24 mouse cellular contexts compared by ENCODE assay signal in genomic region chr9:88409978-88410377, GRCm38 (mm10). TPM values are rescaled to one million over a fixed set of nuclear protein-coding genes. Genes with fewer than 3 reads are reported as not detected.
A peak's percentile ranks its signal among the peaks of the same experiment; 100 is the strongest.
DNase-seq lines count a peak whose midpoint lies in the region; ATAC-seq and TF ChIP-seq lines count a peak whose summit lies in the region.
"Had no signal": no experiment of that assay in that cellular context is flagged by ENCODE, and none has a peak within 500 bp of the region (broad histone marks: within the 10 kb centered on the region; RNA-seq: fewer than 3 reads in every experiment).

No protein-coding gene starts in this region.

- no peak for ATAC-seq in hindbrain, embryonic 13.5 days (ENCODE audit: low FRiP score)
- ATAC-seq: activated CD4-positive, CD25-positive, alpha-beta regulatory T cell, adult 4 months; CD4-positive, CD25-positive, alpha-beta regulatory T cell, adult 4 months; Patski had no signal

- TF ChIP-seq RAD21 in CH12.LX (IDR thresholded peaks at IDR 0.05; ENCODE audit: low read depth, low read length): no peak
- no peak for TF ChIP-seq RAD21 in MEL (IDR thresholded peaks at IDR 0.05; ENCODE audit: low read depth, low read length)

- H3K4me3 ChIP-seq in CH12.LX (replicated peaks in 1 of 3; ENCODE audit: low read depth in 2 of 3, low read length in 2 of 3, poor library complexity in 1 of 3) (no peak overlapping the region), ES-E14 (ENCODE audit: insufficient read depth in 1 of 2, low read depth in 1 of 2, low read length in 2 of 2, poor library complexity in 1 of 2, severe bottlenecking in 1 of 2) (no peak overlapping the region), MEL (ENCODE audit: control insufficient read depth in 1 of 2, insufficient read depth in 1 of 2, low read depth in 2 of 2, low read length in 2 of 2) (no peak overlapping the region)
- no peak overlapping the region for H3K4me3 ChIP-seq in hindbrain, embryonic 13.5 days

- no peaks in the 10 kb centered on the region for H3K4me1 ChIP-seq in CH12.LX (ENCODE audit: control insufficient read depth in 1 of 2, insufficient read depth in 2 of 2)
- no peaks in the 10 kb centered on the region for H3K4me1 ChIP-seq in ES-E14 (ENCODE audit: control insufficient read depth in 2 of 2, insufficient read depth in 2 of 2, low read length in 2 of 2, poor library complexity in 1 of 2)
- H3K4me1 ChIP-seq in MEL (ENCODE audit: control insufficient read depth in 1 of 2, insufficient read depth in 2 of 2, low read length in 2 of 2): peaks cover 3 to 5% of the 10 kb centered on the region in 2 experiments; a peak in 1 of 4 replicates
- no peaks in the 10 kb centered on the region for H3K4me1 ChIP-seq in hindbrain, embryonic 13.5 days (replicated peaks)

- H3K27me3 ChIP-seq in CH12.LX (replicated peaks): no peaks in the 10 kb centered on the region
- no peaks in the 10 kb centered on the region for H3K27me3 ChIP-seq in MEL (ENCODE audit: control insufficient read depth in 1 of 2, insufficient read depth in 2 of 2, low read length in 2 of 2)
- H3K27me3 ChIP-seq in hindbrain, embryonic 13.5 days: no peaks in the 10 kb centered on the region
- H3K27me3 ChIP-seq: Patski had no signal

- H3K9me3 ChIP-seq in CH12.LX (replicated peaks; ENCODE audit: low read length) (no peaks in the 10 kb centered on the region), ES-E14 (ENCODE audit: control insufficient read depth, insufficient read depth, low read depth, low read length) (no peaks in the 10 kb centered on the region), MEL (replicated peaks; ENCODE audit: insufficient read depth, low read length) (no peaks in the 10 kb centered on the region)
- H3K9me3 ChIP-seq in hindbrain, embryonic 13.5 days: no peaks in the 10 kb centered on the region
- H3K9me3 ChIP-seq: G1E had no signal

- 96% methylated on average over 2 of the region's 2 CpGs for WGBS in hindbrain, embryonic 13.5 days

- dilution Hi-C loops in CH12.LX (cut with MboI; ENCODE audit: extremely low pct_ligation_motif_present, extremely low pct_unique_long_range_greater_than_20kb, low sequenced_read_pairs): no loop called here

- in situ Hi-C loops in CH12.LX (cut with MboI; ENCODE audit: low pct_ligation_motif_present, low pct_unique_long_range_greater_than_20kb, low sequenced_read_pairs) (no loop called here), ES-E14 (cut with MboI; ENCODE audit: low sequenced_read_pairs in 2 of 2, unreplicated experiment in 2 of 2) (no loop called here)

- TF ChIP-seq EP300 in CH12.LX (IDR thresholded peaks at IDR 0.05; ENCODE audit: low read length) (no peak), MEL (IDR thresholded peaks at IDR 0.05; ENCODE audit: low read depth in 1 of 2, low read length in 2 of 2) (no peak)

- TF ChIP-seq POLR2A in CH12.LX (IDR thresholded peaks at IDR 0.05; ENCODE audit: low read depth, low read length) (no peak), MEL (IDR thresholded peaks at IDR 0.05; ENCODE audit: control insufficient read depth in 1 of 2, insufficient read depth in 1 of 2, low read depth in 1 of 2, low read length in 2 of 2, poor library complexity in 1 of 2) (no peak)

- H3K79me2 ChIP-seq in CH12.LX (replicated peaks; ENCODE audit: control insufficient read depth, extremely low read depth, insufficient read depth, poor library complexity, severe bottlenecking): no peaks in the 10 kb centered on the region
- no peaks in the 10 kb centered on the region for H3K79me2 ChIP-seq in MEL (ENCODE audit: control insufficient read depth, insufficient read depth, low read length, poor library complexity)

- H3K36me3 ChIP-seq in CH12.LX (replicated peaks in 1 of 2; ENCODE audit: control insufficient read depth in 1 of 2, insufficient read depth in 1 of 2, low read length in 1 of 2) (peaks cover 4 to 33% of the 10 kb centered on the region in 2 experiments), ES-E14 (ENCODE audit: control insufficient read depth, insufficient read depth, low read length, poor library complexity, severe bottlenecking) (no peaks in the 10 kb centered on the region), MEL (ENCODE audit: control insufficient read depth in 1 of 2, insufficient read depth in 2 of 2, low read length in 2 of 2) (peaks cover 0 to 7% of the 10 kb centered on the region in 2 experiments; a peak in 3 of 4 replicates)
- H3K36me3 ChIP-seq in hindbrain, embryonic 13.5 days: peaks cover 27% of the 10 kb centered on the region

- H3K4me2 ChIP-seq in CH12.LX (ENCODE audit: insufficient read depth, low read depth, poor library complexity, severe bottlenecking): no peak overlapping the region
- H3K4me2 ChIP-seq in hindbrain, embryonic 13.5 days: no peak overlapping the region

- DNase-seq in CH12.LX (ENCODE audit: extremely low read depth) (no peak), ES-E14 (ENCODE audit: low read depth, low spot score) (no peak), MEL (ENCODE audit: low read depth, low spot score) (no peak)
- no peak for DNase-seq in cerebellum, adult 11-12 months
- no peak for DNase-seq in thymus, adult 18-20 months
- DNase-seq: adrenal gland, adult 2 months; adrenal gland, adult 8-10 months; adrenal gland, postnatal 10 days; adrenal gland, postnatal 14 days; adrenal gland, postnatal 25 days; adrenal gland, postnatal 36 days; B cell, adult 2 months; cerebellum, adult 11 months; cerebellum, adult 18-20 months; cerebellum, adult 2 months; cerebellum, adult 8-10 months; cerebellum, adult 9-10 months; cerebellum, adult 9-11 months had no signal

- TF ChIP-seq CTCF in CH12.LX (conservative IDR thresholded peaks at IDR 0.05 in 1 of 2, IDR thresholded peaks at IDR 0.05 in 1 of 2; ENCODE audit: low read depth in 2 of 2, low read length in 2 of 2) (no peak), MEL (IDR thresholded peaks at IDR 0.05 in 2 of 3, conservative IDR thresholded peaks at IDR 0.05 in 1 of 3; ENCODE audit: control insufficient read depth in 1 of 3, insufficient read depth in 1 of 3, low read depth in 2 of 3, low read length in 3 of 3, poor library complexity in 1 of 3, severe bottlenecking in 1 of 3) (no peak)

- no peak overlapping the region for H3K9ac ChIP-seq in CH12.LX (ENCODE audit: insufficient read depth, low read depth)
- no peak overlapping the region for H3K9ac ChIP-seq in ES-E14 (ENCODE audit: insufficient read depth, low read depth, low read length, poor library complexity, severe bottlenecking)
- H3K9ac ChIP-seq in MEL (ENCODE audit: control insufficient read depth, low read depth, low read length, poor library complexity, severe bottlenecking): no peak overlapping the region
- H3K9ac ChIP-seq in hindbrain, embryonic 13.5 days: no peak overlapping the region

- H3K27ac ChIP-seq in CH12.LX (ENCODE audit: insufficient read depth, low read depth): no peak overlapping the region
- no peak overlapping the region for H3K27ac ChIP-seq in ES-E14 (ENCODE audit: insufficient read depth, low read depth, low read length, poor library complexity, severe bottlenecking)
- H3K27ac ChIP-seq in MEL (ENCODE audit: control insufficient read depth, low read depth, low read length): no peak overlapping the region
- H3K27ac ChIP-seq in hindbrain, embryonic 13.5 days: no peak overlapping the region

TF ChIP-seq in CH12.LX, 34 proteins besides CTCF, POLR2A, EP300 and RAD21:
- TF ChIP-seq MXI1 (IDR thresholded peaks at IDR 0.05; ENCODE audit: low read depth, low read length) (no peak), MAFK (IDR thresholded peaks at IDR 0.05; ENCODE audit: insufficient replicate concordance, low read length) (peak; percentile 83), MAZ (IDR thresholded peaks at IDR 0.05; ENCODE audit: low read depth, low read length) (no peak)

TF ChIP-seq in ES-E14, 5 proteins besides CTCF, POLR2A, EP300 and RAD21:
- TF ChIP-seq ZC3H11A (IDR thresholded peaks at IDR 0.05; ENCODE audit: borderline replicate concordance, low read depth, low read length): no peak
- peak; percentile 73 for TF ChIP-seq MAFK (IDR thresholded peaks at IDR 0.05; ENCODE audit: insufficient read depth, low read depth, low read length)

TF ChIP-seq in MEL, 35 proteins besides CTCF, POLR2A, EP300 and RAD21:
- TF ChIP-seq ZMIZ1 (IDR thresholded peaks at IDR 0.05; ENCODE audit: low read depth, low read length) (no peak), MAFK (IDR thresholded peaks at IDR 0.05; ENCODE audit: borderline replicate concordance, low read depth, low read length) (peak; percentile 52; the same call in 1 of the 2 replicates), CHD2 (IDR thresholded peaks at IDR 0.05; ENCODE audit: low read length) (no peak), MYB (IDR thresholded peaks at IDR 0.05; ENCODE audit: low read depth, low read length) (no peak), ZKSCAN1 (IDR thresholded peaks at IDR 0.05; ENCODE audit: low read depth, low read length) (no peak)

RNA-seq across cellular contexts. Expression of gene Snx14, which starts 28.8 kb away (rescaled TPM):
- total RNA-seq in CH12.LX (2012; rRNA removed) (8.0 and 8.7 TPM in 2 replicates), CH12.LX (2014; rRNA removed) (13.9 and 17.4 TPM in 2 replicates), ES-E14 (2012; rRNA removed) (35.2 and 37.5 TPM in 2 replicates), MEL (2012; rRNA removed) (11.1 and 12.7 TPM in 2 replicates)
- polyA plus RNA-seq in CH12.LX (2012; ENCODE audit: insufficient read length, low read depth) (10.0 and 10.6 TPM in 2 replicates), MEL (2012; ENCODE audit: insufficient read depth in 1 of 2, insufficient read length in 2 of 2, low read depth in 1 of 2, low replicate concordance in 2 of 2, missing spikeins in 1 of 2) (10 to 100 TPM; 16.9 to 83.1 TPM)
- polyA plus RNA-seq in hindbrain, embryonic 13.5 days (2015; fragmentation: Nextera tagmentation; extraction: Ambion mirVana): 29.4 and 30.3 TPM in 2 replicates

RNA-seq across cellular contexts. Expression of gene Gm20537, which starts 46.4 kb away (rescaled TPM):
- 0.67 TPM in 1 of 2 replicates, not detected in the other for total RNA-seq in CH12.LX (2012; rRNA removed)
- not detected in 2 replicates for total RNA-seq in CH12.LX (2014; rRNA removed)
- 3.9 and 9.4 TPM in 2 replicates for polyA plus RNA-seq in CH12.LX (2012; ENCODE audit: insufficient read length, low read depth)
- total RNA-seq in ES-E14 (2012; rRNA removed): 0.74 and 1.3 TPM in 2 replicates
- 0.46 TPM in 1 of 2 replicates, not detected in the other for total RNA-seq in MEL (2012; rRNA removed)
- 10 to 100 TPM in 1 of 2 experiments, not detected in 1; 18.2 TPM for polyA plus RNA-seq in MEL (2012; ENCODE audit: insufficient read depth in 1 of 2, insufficient read length in 2 of 2, low read depth in 1 of 2, low replicate concordance in 2 of 2, missing spikeins in 1 of 2)
- 0.44 TPM in 1 of 2 replicates, not detected in the other for polyA plus RNA-seq in hindbrain, embryonic 13.5 days (2015; fragmentation: Nextera tagmentation; extraction: Ambion mirVana)
- total RNA-seq: adrenal gland, postnatal 14 days had no signal
- polyA plus RNA-seq: adrenal gland, adult 2 months; C2C12 had no signal

Comparison
In these comparisons a context has a peak if more than half of its experiments do, and no peak if none do; other contexts are left out.
1. Of the 35 proteins assayed by ChIP-seq in both MEL and CH12.LX: peak only in MEL: none; only in CH12.LX: none; in both: MAFK; in neither: 34.